Mouse (Mus musculus) ES-E14 (cell line): ENCODE results near the gene Ppia.

Experiments
- HCFC1 ChIP-seq: IDR thresholded peaks from 2 replicates; pipeline ENCODE4 v1.6.1; 2012; ENCODE audit warnings: low read length, inconsistent platforms, borderline replicate concordance; ENCODE audit not compliant: insufficient read depth
- MAFK ChIP-seq: IDR thresholded peaks from 2 replicates; pipeline ENCODE4 v1.6.1; 2014; ENCODE audit warnings: mild to moderate bottlenecking, low read depth, low read length, inconsistent platforms; ENCODE audit not compliant: insufficient read depth
- ZNF384 ChIP-seq: IDR thresholded peaks from 2 replicates; pipeline ENCODE4 v1.6.1; 2012; ENCODE audit warnings: low read depth, low read length, inconsistent platforms

GRCm38 (mm10) chr11:6407162-6407621 is 8.1 kb upstream of the Ppia start:
- TF ChIP-seq ZNF384: no peak
- no peak for TF ChIP-seq HCFC1
- TF ChIP-seq MAFK: no peak
